10 mouse cellular contexts compared by ENCODE assay signal in genomic region chr10:69916689-69917435, GRCm38 (mm10).
A peak's percentile ranks its signal among the peaks of the same experiment; 100 is the strongest.
DNase-seq lines count a peak whose midpoint lies in the region; ATAC-seq and TF ChIP-seq lines count a peak whose summit lies in the region.
"Had no signal": no experiment of that assay in that cellular context is flagged by ENCODE, and none has a peak within 500 bp of the region (broad histone marks: within the 10 kb centered on the region; RNA-seq: fewer than 3 reads in every experiment).

No protein-coding gene starts in this region.

- no peak overlapping the region for H3ac ChIP-seq in C2C12 (ENCODE audit: control insufficient read depth, insufficient read length, low read depth)

- H3K4me3 ChIP-seq in C2C12 (ENCODE audit: insufficient read depth, poor library complexity, severe bottlenecking) = no peak overlapping the region
- H3K4me3 ChIP-seq in hindbrain, embryonic 11.5 days (ENCODE audit: low read depth, low read length) = no peak overlapping the region
- no peak overlapping the region for H3K4me3 ChIP-seq in forebrain, embryonic 16.5 days (replicated peaks; ENCODE audit: low read length)

- TF ChIP-seq CTCF in C2C12 (IDR thresholded peaks at IDR 0.05; ENCODE audit: control insufficient read depth, insufficient read depth, insufficient read length) = no peak

- H3K79me3 ChIP-seq in C2C12 (ENCODE audit: low read depth) = no peaks in the 10 kb centered on the region

- H3K9ac ChIP-seq in hindbrain, embryonic 11.5 days (ENCODE audit: low read depth, low read length) = no peak overlapping the region
- H3K9ac ChIP-seq in forebrain, embryonic 16.5 days (replicated peaks; ENCODE audit: low read depth, low read length) = no peak overlapping the region
- H3K9ac ChIP-seq: forebrain, postnatal 0 days had no signal

- H3K36me3 ChIP-seq in C2C12 (ENCODE audit: control insufficient read depth, insufficient read depth) = no peaks in the 10 kb centered on the region
- no peaks in the 10 kb centered on the region for H3K36me3 ChIP-seq in hindbrain, embryonic 11.5 days (ENCODE audit: control insufficient read depth, insufficient read depth, low read length)
- no peaks in the 10 kb centered on the region for H3K36me3 ChIP-seq in forebrain, embryonic 16.5 days (ENCODE audit: control insufficient read depth, insufficient read depth)

- no peaks in the 10 kb centered on the region for H3K9me3 ChIP-seq in hindbrain, embryonic 11.5 days (ENCODE audit: control insufficient read depth, low read length)
- H3K9me3 ChIP-seq in forebrain, embryonic 16.5 days (ENCODE audit: control insufficient read depth, low read length) = no peaks in the 10 kb centered on the region

- no peak for ATAC-seq in hindbrain, embryonic 11.5 days (ENCODE audit: low FRiP score)
- ATAC-seq in forebrain, embryonic 16.5 days = no peak
- ATAC-seq: forebrain, postnatal 0 days had no signal

- 87% methylated on average over 10 of the region's 10 CpGs for WGBS in hindbrain, embryonic 11.5 days
- WGBS in forebrain, embryonic 16.5 days = 74% methylated on average over 10 of the region's 10 CpGs

- no peak overlapping the region for H3K4me2 ChIP-seq in hindbrain, embryonic 11.5 days (replicated peaks; ENCODE audit: low read depth, low read length)
- H3K4me2 ChIP-seq in forebrain, embryonic 16.5 days (ENCODE audit: low read length) = no peak overlapping the region

- H3K79me2 ChIP-seq in C2C12 (ENCODE audit: control insufficient read depth, insufficient read depth) = no peaks in the 10 kb centered on the region

- H3K27ac ChIP-seq in hindbrain, embryonic 11.5 days (ENCODE audit: low read depth, low read length) = no peak overlapping the region
- H3K27ac ChIP-seq in forebrain, embryonic 16.5 days (ENCODE audit: low read length) = no peak overlapping the region

- DNase-seq in adrenal gland, adult (ENCODE audit: inconsistent age in 2 of 2, low spot score in 1 of 2) = peak; percentile 70 to 72
- no peak for DNase-seq in adrenal gland, adult 8-10 months
- peak; percentile 16 to 49 for DNase-seq in heart, adult 9 months (ENCODE audit: low spot score in 2 of 2)
- DNase-seq in kidney, postnatal 14 days = peak; percentile 85
- no peak for DNase-seq in hindbrain, embryonic 11.5 days (ENCODE audit: low spot score)
- no peak for DNase-seq in spleen, adult 12 weeks (ENCODE audit: low spot score)
- DNase-seq: forebrain, postnatal 0 days; lung, adult 18-20 months had no signal

- H3K4me1 ChIP-seq in hindbrain, embryonic 11.5 days (replicated peaks; ENCODE audit: control insufficient read depth, insufficient read depth, low read length) = no peaks in the 10 kb centered on the region
- no peaks in the 10 kb centered on the region for H3K4me1 ChIP-seq in forebrain, embryonic 16.5 days (replicated peaks; ENCODE audit: control insufficient read depth, insufficient read depth, low read length)

- H3K27me3 ChIP-seq in C2C12 (ENCODE audit: control insufficient read depth, insufficient read depth, insufficient read length) = no peaks in the 10 kb centered on the region
- H3K27me3 ChIP-seq in hindbrain, embryonic 11.5 days (ENCODE audit: control insufficient read depth, insufficient read depth, low read length) = no peaks in the 10 kb centered on the region
- no peaks in the 10 kb centered on the region for H3K27me3 ChIP-seq in forebrain, embryonic 16.5 days (replicated peaks; ENCODE audit: control insufficient read depth, insufficient read depth, low read length)

TF ChIP-seq in C2C12, 6 proteins besides CTCF, POLR2A, EP300 and RAD21:
- peak; percentile 59 for TF ChIP-seq USF1 (IDR thresholded peaks at IDR 0.05; ENCODE audit: low read depth)
- no peak for TF ChIP-seq CEBPB (IDR thresholded peaks at IDR 0.05; ENCODE audit: low read depth)

Comparison
In these comparisons a context has a peak if more than half of its experiments do, and no peak if none do; other contexts are left out.
1. DNase-seq: peak in adrenal gland, adult (2 of 2), heart, adult 9 months (2 of 2) and kidney, postnatal 14 days (single experiment); none in adrenal gland, adult 8-10 months (single experiment), hindbrain, embryonic 11.5 days (single experiment) and spleen, adult 12 weeks (single experiment).